Mouse (Mus musculus) retina, embryonic 14.5 days (tissue): ENCODE measurements around the gene Opn1sw.

Experiments
- DNase-seq: peaks from one replicate; pipeline ENCODE4 v3.0.0-alpha.2; 2015; ENCODE audit warnings: low spot score

Opn1sw gene

GRCm38 (mm10) chr6:29326961-29327360 lies 61.3 kb downstream of the Opn1sw start:
- no peak for DNase-seq
